Mouse (Mus musculus): ENCODE results near the gene Tada1.

GRCm38 (mm10) chr1:166330752-166331151, 48.1 kb upstream of the Tada1 start:
- TF ChIP-seq EP300 (IDR thresholded peaks at IDR 0.05) (no peak), CTCF (IDR thresholded peaks at IDR 0.05) (no peak)
